Mouse (Mus musculus) brown adipose tissue, adult 24 weeks (tissue): ENCODE results near the gene Arfgap1. TPM values are rescaled to one million over a fixed set of nuclear protein-coding genes. Genes with fewer than 3 reads are reported as not detected.

Source experiments
- H3K27ac ChIP-seq: fragments of 200-500 bp; replicated peaks from 2 replicates; pipeline ENCODE4 v1.5.1; 2012; ENCODE audit warnings: low read depth, mild to moderate bottlenecking, low read length
- H3K4me1 ChIP-seq: fragments of 200-500 bp; 2 replicates; pipeline ENCODE4 v1.6.1; 2012; ENCODE audit warnings: low read length, mixed read lengths; ENCODE audit not compliant: control insufficient read depth, insufficient read depth, insufficient read length
- H3K4me3 ChIP-seq: fragments of 200-500 bp; 2 replicates; pipeline ENCODE4 v1.5.1; 2012; ENCODE audit warnings: low read depth, mild to moderate bottlenecking, low read length, moderate library complexity; ENCODE audit not compliant: insufficient read depth
- polyA plus RNA-seq: library from polyadenylated mRNA; stranded (reverse); fragments of >200 nt; gene quantifications from 2 replicates; pipeline ENCODE4 v1.2.4, GENCODE M21; 2012; ENCODE audit not compliant: missing spikeins, insufficient read depth, insufficient read length

Gene Arfgap1
- polyA plus RNA-seq, 1 experiment = 8.2 TPM

DNA sequence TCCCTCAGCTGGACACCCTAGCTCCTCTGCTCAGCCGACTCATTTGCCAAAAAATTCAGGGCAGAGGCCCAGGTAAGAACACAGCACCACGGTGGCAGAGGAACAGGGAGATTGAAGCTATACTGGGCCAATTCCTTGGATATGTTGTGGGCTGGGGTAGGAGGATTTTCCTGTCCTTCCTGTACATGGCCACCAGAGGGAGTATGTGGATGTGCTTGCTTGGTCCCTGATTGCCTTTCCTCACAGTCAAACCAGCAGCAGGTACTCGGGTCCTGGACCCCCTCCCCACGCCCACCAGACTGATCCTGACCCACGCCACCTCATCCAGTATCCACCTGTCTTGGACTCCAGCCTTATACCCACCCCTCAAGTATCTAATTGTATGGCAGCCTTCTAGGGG is 29.4 kb downstream of the Arfgap1 start:
- Histone ChIP-seq H3K4me1 (no peaks in the 10 kb centered on the region), H3K27ac (no peak overlapping the region), H3K4me3 (no peak overlapping the region)

DNA sequence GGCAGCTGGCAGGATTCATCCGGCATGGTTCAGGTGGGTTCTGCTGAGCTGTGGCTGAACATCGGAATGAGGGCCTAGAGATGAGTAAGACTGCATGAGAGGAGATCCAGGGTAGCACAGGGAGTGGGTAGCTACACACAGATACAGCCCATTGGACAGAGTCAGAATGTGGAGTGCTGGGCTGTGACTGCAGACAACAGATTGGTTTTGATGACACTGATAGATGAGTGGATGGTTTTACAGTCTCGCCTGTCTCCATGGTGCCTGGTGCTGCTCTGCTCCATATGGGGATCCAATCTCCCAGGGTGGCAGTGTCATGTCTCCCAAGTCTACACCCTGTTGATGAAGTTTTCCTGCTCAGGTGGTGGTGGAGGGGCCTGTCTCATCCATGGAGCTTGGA is 29.9 kb downstream of the Arfgap1 start:
- Histone ChIP-seq H3K4me1 (no peaks in the 10 kb centered on the region), H3K27ac (no peak overlapping the region), H3K4me3 (no peak overlapping the region)

DNA sequence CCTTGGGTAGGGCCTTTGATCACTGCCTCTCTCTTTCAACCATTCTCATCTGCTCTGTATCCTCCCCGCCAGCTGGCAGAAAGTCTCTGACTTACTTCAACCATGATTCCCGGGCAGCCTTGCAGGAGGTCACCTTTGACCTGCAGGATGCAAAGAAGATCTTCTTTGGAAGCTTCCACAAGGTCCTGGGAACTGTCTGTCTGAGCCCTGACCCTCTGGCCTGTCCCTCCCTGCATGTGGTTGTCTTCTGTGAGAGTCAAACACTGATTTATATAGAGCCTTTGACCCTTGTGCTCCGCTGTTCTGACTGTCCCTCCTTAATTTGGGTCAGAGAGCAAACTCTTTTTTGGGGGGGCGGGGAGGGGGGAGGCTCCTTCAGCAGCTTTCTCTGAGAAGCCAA is 40.0 kb downstream of the Arfgap1 start:
- H3K27ac ChIP-seq = no peak overlapping the region
- no peaks in the 10 kb centered on the region for H3K4me1 ChIP-seq
- no peak overlapping the region for H3K4me3 ChIP-seq

DNA sequence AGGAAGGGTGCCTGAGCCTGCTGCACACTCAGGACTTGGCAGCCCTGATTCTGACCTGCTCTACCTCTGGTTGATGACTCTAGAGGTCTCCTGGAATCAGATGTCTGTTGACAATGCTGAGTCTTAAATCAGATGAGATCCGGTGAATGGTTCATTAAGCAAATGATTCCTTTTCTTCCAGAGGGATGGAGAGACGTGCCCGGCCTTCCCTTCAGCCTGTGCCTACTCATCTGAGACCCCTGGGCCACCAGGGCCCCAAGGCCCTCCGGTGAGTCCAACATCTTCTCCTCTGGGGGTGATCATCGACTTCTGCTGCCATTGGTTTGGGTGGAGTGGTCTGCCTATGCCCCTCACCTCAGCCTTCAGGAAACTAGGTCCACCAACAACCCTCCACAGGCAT is 41.3 kb downstream of the Arfgap1 start:
- Histone ChIP-seq H3K27ac (no peak overlapping the region), H3K4me3 (no peak overlapping the region), H3K4me1 (no peaks in the 10 kb centered on the region)

DNA sequence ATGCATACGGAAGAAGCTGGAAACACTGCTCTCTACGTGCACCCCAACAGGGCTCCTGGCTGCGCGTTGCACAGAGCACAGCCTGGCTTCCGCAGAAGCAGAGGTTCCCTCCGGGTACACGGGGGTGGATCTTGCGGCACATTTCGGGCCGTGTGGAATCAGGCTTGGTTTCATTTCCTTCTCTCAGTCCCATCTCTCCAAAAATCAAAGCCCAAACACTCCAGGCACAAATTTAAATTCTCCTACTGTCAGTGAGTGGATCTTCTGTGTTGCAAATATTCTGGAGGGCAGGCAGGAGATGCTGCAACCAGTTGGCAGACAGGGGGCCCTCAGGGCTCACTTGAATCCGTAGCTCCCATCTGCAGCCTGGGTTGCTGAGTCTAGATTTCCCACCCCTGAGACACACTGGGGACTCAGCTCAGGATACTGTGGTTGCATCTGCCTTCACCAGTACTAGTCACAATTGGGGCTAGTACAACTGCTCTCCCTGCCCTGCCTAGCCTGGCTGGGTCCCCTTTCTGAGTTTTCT is 64.4 kb downstream of the Arfgap1 start:
- Histone ChIP-seq H3K4me1 (no peaks in the 10 kb centered on the region), H3K27ac (no peak overlapping the region), H3K4me3 (no peak overlapping the region)

Other genes with a start within 250 kb of the Arfgap1 start
- gene Slc17a9, start 242.0 kb upstream of the Arfgap1 start, polyA plus RNA-seq = not detected in 2 replicates
- not detected in 2 replicates for gene Bhlhe23, start 190.3 kb upstream of the Arfgap1 start, polyA plus RNA-seq
- 17.6 and 25.7 TPM in 2 replicates for gene Ythdf1, start 46.3 kb upstream of the Arfgap1 start, polyA plus RNA-seq
- gene Birc7, start 38.2 kb upstream of the Arfgap1 start, polyA plus RNA-seq = not detected in 2 replicates
- not detected in 2 replicates for gene Nkain4, start 12.5 kb upstream of the Arfgap1 start, polyA plus RNA-seq
- 0.88 and 1.1 TPM in 2 replicates for gene Col20a1, start 19.3 kb downstream of the Arfgap1 start, polyA plus RNA-seq
- gene Chrna4, start 76.3 kb downstream of the Arfgap1 start, polyA plus RNA-seq = not detected in 2 replicates
- not detected in 2 replicates for gene Kcnq2, start 168.1 kb downstream of the Arfgap1 start, polyA plus RNA-seq
- gene Eef1a2, start 189.8 kb downstream of the Arfgap1 start, polyA plus RNA-seq = 11.3 and 18.8 TPM in 2 replicates
- 153 and 205 TPM in 2 replicates for gene Ppdpf, start 220.0 kb downstream of the Arfgap1 start, polyA plus RNA-seq
- not detected in 2 replicates for gene Ptk6, start 235.6 kb downstream of the Arfgap1 start, polyA plus RNA-seq
- 1.1 and 1.5 TPM in 2 replicates for gene Srms, start 246.0 kb downstream of the Arfgap1 start, polyA plus RNA-seq